Mouse (Mus musculus): ENCODE results near the gene Spem1. TPM values are rescaled to one million over a fixed set of nuclear protein-coding genes. Genes with fewer than 3 reads are reported as not detected.

The Spem1 gene
- polyA plus RNA-seq, 1 experiment from 2014 or later: not detected

- Histone ChIP-seq H3K4me3 (peak overlapping the region; percentile 72), H3K27me3 (ENCODE audit: low read depth, poor library complexity, severe bottlenecking) (peaks cover 53% of the 10 kb centered on the region), H3K9me3 (replicated peaks) (no peaks in the 10 kb centered on the region), H3K27ac (peak overlapping the region; percentile 80), H3K36me3 (peaks cover 24% of the 10 kb centered on the region), H3K4me1 (peaks cover 62% of the 10 kb centered on the region)
- 59% methylated on average over 8 of the region's 8 CpGs for WGBS
- DNase-seq (ENCODE audit: low spot score): no peak
Measured at GRCm38 (mm10) chr11:69833554-69833953, 11.6 kb upstream of the Spem1 start.

DNA sequence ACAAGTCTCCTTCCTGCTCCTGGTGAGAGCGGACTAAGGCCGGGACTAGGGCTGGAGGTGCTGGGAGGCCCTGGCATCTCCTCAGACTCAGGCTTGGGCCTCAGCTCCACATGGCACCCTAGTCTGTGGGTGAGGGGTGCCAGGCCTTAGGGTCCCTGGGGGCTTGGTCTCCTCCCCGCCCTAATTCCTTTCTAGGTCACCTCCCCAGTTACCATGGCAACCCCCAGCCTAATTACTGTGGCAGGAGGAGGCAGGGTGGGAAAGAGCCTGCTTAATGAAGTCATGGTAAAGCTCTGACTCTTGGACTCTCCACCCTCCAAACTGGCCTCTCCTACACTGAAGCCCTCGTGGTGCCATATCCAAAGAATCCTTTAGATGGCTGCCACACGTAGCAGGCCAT, 6.9 kb upstream of the Spem1 start:
- 75% methylated on average over 5 of the region's 5 CpGs for WGBS
- Histone ChIP-seq H3K9me3 (replicated peaks) (peaks cover 4% of the 10 kb centered on the region; the same call in 1 of the 2 replicates), H3K36me3 (peaks cover 61% of the 10 kb centered on the region), H3K27ac (peak overlapping the region; percentile 61), H3K4me3 (peak overlapping the region; percentile 15; the same call in 1 of the 2 replicates), H3K27me3 (ENCODE audit: low read depth, poor library complexity, severe bottlenecking) (peaks cover 20% of the 10 kb centered on the region), H3K4me1 (peaks cover 33% of the 10 kb centered on the region)
- DNase-seq (ENCODE audit: low spot score): no peak

GRCm38 (mm10) chr11:69823456-69823855, 1.5 kb upstream of the Spem1 start:
- Histone ChIP-seq H3K9me3 (replicated peaks) (peaks cover 4% of the 10 kb centered on the region; the same call in 1 of the 2 replicates), H3K4me1 (peaks cover 12% of the 10 kb centered on the region), H3K4me3 (no peak overlapping the region), H3K27me3 (ENCODE audit: low read depth, poor library complexity, severe bottlenecking) (no peaks in the 10 kb centered on the region), H3K36me3 (peaks cover 38% of the 10 kb centered on the region), H3K27ac (no peak overlapping the region)
- DNase-seq (ENCODE audit: low spot score): no peak
- WGBS: 82% methylated on average over 2 of the region's 2 CpGs

GRCm38 (mm10) chr11:69818871-69819270, 3.1 kb downstream of the Spem1 start:
- Histone ChIP-seq H3K27ac (no peak overlapping the region), H3K36me3 (no peaks in the 10 kb centered on the region), H3K9me3 (replicated peaks) (no peaks in the 10 kb centered on the region), H3K4me1 (peaks cover 4% of the 10 kb centered on the region; the same call in 1 of the 2 replicates), H3K4me3 (no peak overlapping the region), H3K27me3 (ENCODE audit: low read depth, poor library complexity, severe bottlenecking) (no peaks in the 10 kb centered on the region)
- DNase-seq (ENCODE audit: low spot score): no peak
- 89% methylated on average over 8 of the region's 8 CpGs for WGBS

DNA sequence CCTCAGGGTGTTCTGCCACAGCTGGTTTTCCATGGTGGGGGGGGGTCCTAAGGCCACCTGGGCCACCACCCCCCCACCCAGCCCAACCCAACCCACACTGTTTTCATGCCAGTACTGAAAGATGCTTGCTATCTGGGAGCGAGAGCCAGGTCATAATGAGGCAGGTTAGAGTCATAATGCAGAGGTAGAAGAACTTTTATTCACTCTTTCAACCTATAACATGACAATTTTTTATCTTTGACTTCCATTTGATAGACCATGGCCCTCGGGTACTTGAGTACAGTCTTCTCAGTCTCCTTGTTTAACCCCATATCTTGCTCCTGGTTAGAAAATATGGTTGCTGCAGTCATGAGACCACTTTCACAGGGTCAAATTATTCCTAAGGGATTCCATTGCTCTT, 3.6 kb downstream of the Spem1 start, which contains the start of gene Spem2:
TSS of gene Spem2 (minus strand) at position 101 of the 400 bp plus-strand sequence.
- no peaks in the 10 kb centered on the region for H3K27me3 ChIP-seq (ENCODE audit: low read depth, poor library complexity, severe bottlenecking)
- no peak for DNase-seq (ENCODE audit: low spot score)
- WGBS: 89% methylated on average over 2 of the region's 2 CpGs
- no peak within 1 kb of the TSS for H3K4me3 ChIP-seq
- H3K9me3 ChIP-seq (replicated peaks): no peaks in the 10 kb centered on the region
- no peaks in the 10 kb centered on the region for H3K36me3 ChIP-seq
- H3K27ac ChIP-seq: no peak within 1 kb of the TSS
- no peaks in the 10 kb centered on the region for H3K4me1 ChIP-seq

DNA sequence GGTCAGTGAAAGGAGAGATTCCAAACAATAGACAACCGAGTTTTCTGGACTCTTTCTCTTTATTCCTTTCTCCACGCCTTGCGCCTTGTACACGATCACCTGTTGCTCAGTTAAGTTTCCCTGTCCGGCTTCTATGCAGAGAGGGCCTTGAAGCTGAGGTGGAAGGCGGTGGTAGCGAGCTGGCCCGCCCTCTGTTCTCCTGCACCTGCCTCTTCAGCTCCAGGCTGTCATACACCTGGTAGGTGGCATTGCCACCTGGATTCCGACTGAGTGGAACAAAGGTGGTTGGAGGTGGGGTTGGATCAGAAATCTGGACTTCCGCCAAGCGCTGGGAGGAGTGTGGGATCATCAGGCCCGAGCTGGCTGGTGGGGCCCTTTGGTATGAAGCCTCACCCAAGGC, 5.5 kb downstream of the Spem1 start:
- no peak overlapping the region for H3K27ac ChIP-seq
- no peaks in the 10 kb centered on the region for H3K4me1 ChIP-seq
- H3K9me3 ChIP-seq (replicated peaks): no peaks in the 10 kb centered on the region
- H3K4me3 ChIP-seq: no peak overlapping the region
- no peaks in the 10 kb centered on the region for H3K27me3 ChIP-seq (ENCODE audit: low read depth, poor library complexity, severe bottlenecking)
- 95% methylated on average over 12 of the region's 12 CpGs for WGBS
- DNase-seq (ENCODE audit: low spot score): no peak
- H3K36me3 ChIP-seq: no peaks in the 10 kb centered on the region

- Histone ChIP-seq H3K9me3 (replicated peaks) (no peaks in the 10 kb centered on the region), H3K4me3 (no peak within 1 kb of the TSS), H3K27me3 (ENCODE audit: low read depth, poor library complexity, severe bottlenecking) (no peaks in the 10 kb centered on the region), H3K27ac (no peak within 1 kb of the TSS), H3K36me3 (no peaks in the 10 kb centered on the region), H3K4me1 (no peaks in the 10 kb centered on the region)
- 57% methylated on average over 10 of the region's 10 CpGs for WGBS
- DNase-seq (ENCODE audit: low spot score): no peak
Measured at GRCm38 (mm10) chr11:69815155-69815554, 6.8 kb downstream of the Spem1 start, which contains the start of gene Gm39566. Gm39566 (minus strand) TSS chr11:69815298.

DNA sequence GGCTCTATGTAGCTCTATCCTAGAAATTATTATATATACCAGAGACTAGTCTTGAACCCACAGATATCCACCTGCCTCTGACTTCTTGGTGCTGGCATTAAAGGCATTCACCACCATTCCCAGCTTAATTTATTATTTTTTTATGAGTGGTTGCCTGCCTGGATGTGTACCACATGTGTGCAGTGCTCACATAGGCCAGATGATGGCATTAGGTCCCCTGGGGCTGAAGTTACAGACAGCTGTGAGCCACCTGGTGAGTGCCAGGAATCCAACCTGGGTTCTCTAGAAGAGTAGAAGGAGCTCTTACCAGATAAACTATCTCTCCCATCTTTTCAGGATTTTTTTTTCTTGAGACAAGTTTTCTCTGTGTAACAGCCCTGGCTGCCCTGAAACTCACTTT, 11.7 kb downstream of the Spem1 start:
- Histone ChIP-seq H3K4me3 (no peak overlapping the region), H3K9me3 (replicated peaks) (no peaks in the 10 kb centered on the region), H3K4me1 (no peaks in the 10 kb centered on the region), H3K27ac (no peak overlapping the region), H3K27me3 (ENCODE audit: low read depth, poor library complexity, severe bottlenecking) (peaks cover 29% of the 10 kb centered on the region), H3K36me3 (no peaks in the 10 kb centered on the region)
- no peak for DNase-seq (ENCODE audit: low spot score)

DNA sequence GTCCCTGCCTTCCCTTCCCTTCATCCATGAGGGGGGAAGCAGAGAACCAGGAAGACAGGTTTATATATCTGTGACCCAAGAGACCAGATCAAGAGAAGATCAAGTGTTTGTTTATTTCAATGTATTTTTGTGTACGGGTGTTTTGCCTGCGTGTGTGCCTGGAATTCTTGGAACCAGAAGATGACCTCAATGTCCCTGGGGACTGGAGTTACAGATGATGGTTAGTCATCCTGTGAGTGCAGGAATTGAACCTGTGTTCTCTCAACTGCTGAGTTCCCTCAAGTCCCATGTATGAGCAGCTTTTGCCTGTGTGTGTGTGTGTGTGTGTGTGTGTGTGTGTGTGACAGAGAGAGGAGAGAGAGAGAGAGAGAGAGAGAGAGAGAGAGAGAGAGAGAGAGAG, 14.3 kb downstream of the Spem1 start:
- Histone ChIP-seq H3K4me3 (no peak overlapping the region), H3K27me3 (ENCODE audit: low read depth, poor library complexity, severe bottlenecking) (peaks cover 55% of the 10 kb centered on the region), H3K9me3 (replicated peaks) (no peaks in the 10 kb centered on the region), H3K4me1 (peaks cover 25% of the 10 kb centered on the region), H3K36me3 (no peaks in the 10 kb centered on the region), H3K27ac (no peak overlapping the region)
- WGBS: 84% methylated on average over 2 of the region's 2 CpGs
- DNase-seq (ENCODE audit: low spot score): no peak

DNA sequence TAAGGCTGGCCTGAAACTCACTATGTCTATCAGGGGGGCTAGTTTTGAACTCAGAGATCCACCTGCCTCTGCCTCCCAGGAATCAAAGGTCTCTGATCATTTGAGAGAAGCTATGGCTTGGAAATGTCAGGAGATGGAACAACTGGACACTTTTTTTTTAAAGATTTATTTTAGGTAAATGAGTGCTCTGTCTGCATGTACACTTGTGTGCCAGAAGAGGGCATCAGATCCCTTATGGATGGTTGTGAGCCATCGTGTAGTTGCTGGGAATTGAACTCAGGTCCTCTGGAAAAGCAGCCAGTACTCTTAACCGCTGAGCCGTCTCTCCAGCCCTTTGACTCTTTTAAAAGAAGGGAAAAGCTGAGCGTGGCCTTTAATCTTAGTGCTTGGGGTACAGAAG, 15.6 kb downstream of the Spem1 start:
- Histone ChIP-seq H3K36me3 (no peaks in the 10 kb centered on the region), H3K27me3 (ENCODE audit: low read depth, poor library complexity, severe bottlenecking) (peaks cover 68% of the 10 kb centered on the region), H3K9me3 (replicated peaks) (no peaks in the 10 kb centered on the region), H3K4me3 (no peak overlapping the region), H3K27ac (no peak overlapping the region), H3K4me1 (peaks cover 37% of the 10 kb centered on the region)
- no peak for DNase-seq (ENCODE audit: low spot score)
- WGBS: 77% methylated on average over 4 of the region's 4 CpGs

DNA sequence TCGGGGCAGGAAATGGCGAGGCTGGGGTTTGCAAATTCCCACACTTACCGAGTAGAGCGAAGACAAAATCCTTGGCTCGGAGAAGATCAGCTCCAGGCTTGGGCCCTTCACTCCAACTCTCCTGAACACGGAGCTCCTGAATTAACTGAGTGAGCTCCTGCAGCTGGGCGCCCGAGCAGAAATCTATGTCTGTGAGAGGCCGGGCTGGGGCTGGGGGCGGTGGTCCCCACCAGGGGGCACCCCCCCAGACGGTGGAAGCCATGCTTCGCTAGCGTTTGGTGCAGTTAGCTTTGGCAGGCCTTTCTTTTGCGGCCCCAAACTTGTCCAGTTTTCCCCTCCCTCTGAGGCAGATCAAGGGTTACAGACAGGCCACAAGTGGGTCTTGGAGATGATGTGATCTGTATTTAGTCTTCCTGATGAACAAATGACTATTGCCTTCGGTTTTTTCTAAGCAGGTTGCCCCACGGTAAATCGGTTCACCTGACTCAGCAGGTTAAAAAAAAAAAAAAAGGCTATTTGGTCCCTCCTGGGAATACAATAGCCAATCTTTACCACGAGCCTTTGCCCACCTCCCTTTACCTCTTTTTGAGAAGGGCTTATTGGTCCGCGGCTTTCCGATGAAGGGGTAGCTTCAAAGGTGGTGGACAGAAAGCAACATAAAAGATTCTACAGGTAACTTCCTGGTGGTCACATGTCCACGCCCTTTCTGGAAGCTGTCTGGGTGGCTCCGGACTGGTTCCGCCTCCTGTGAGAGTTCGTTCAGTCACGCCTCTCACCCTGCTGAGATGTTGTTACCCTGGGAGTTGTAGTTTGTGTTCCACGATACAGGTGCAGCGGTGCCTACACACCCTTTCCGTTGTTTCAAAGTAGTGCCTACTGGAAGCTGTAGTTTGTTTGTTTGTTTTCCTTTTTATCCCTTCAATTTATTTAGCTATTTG, 16.7 kb downstream of the Spem1 start, which contains the start of gene Tmem102:
TSS of gene Tmem102 (minus strand) at position 653 of the 938 bp plus-strand sequence.
- H3K27me3 ChIP-seq (ENCODE audit: low read depth, poor library complexity, severe bottlenecking): peaks cover 79% of the 10 kb centered on the region
- DNase-seq (ENCODE audit: low spot score): no peak
- no peaks in the 10 kb centered on the region for H3K36me3 ChIP-seq
- H3K9me3 ChIP-seq (replicated peaks): no peaks in the 10 kb centered on the region
- peaks cover 48% of the 10 kb centered on the region for H3K4me1 ChIP-seq
- peak within 1 kb of the TSS; percentile 62 for H3K4me3 ChIP-seq
- WGBS: 6% methylated on average over 29 of the region's 29 CpGs
- no peak within 1 kb of the TSS for H3K27ac ChIP-seq

GRCm38 (mm10) chr11:69804652-69804940, 17.4 kb downstream of the Spem1 start:
- H3K4me3 ChIP-seq: peak overlapping the region; percentile 62
- 5% methylated on average over 12 of the region's 12 CpGs for WGBS
- H3K9me3 ChIP-seq (replicated peaks): no peaks in the 10 kb centered on the region
- DNase-seq (ENCODE audit: low spot score): peak; percentile 43
- peaks cover 86% of the 10 kb centered on the region for H3K27me3 ChIP-seq (ENCODE audit: low read depth, poor library complexity, severe bottlenecking)
- no peak overlapping the region for H3K27ac ChIP-seq
- no peaks in the 10 kb centered on the region for H3K36me3 ChIP-seq
- peaks cover 54% of the 10 kb centered on the region for H3K4me1 ChIP-seq

DNA sequence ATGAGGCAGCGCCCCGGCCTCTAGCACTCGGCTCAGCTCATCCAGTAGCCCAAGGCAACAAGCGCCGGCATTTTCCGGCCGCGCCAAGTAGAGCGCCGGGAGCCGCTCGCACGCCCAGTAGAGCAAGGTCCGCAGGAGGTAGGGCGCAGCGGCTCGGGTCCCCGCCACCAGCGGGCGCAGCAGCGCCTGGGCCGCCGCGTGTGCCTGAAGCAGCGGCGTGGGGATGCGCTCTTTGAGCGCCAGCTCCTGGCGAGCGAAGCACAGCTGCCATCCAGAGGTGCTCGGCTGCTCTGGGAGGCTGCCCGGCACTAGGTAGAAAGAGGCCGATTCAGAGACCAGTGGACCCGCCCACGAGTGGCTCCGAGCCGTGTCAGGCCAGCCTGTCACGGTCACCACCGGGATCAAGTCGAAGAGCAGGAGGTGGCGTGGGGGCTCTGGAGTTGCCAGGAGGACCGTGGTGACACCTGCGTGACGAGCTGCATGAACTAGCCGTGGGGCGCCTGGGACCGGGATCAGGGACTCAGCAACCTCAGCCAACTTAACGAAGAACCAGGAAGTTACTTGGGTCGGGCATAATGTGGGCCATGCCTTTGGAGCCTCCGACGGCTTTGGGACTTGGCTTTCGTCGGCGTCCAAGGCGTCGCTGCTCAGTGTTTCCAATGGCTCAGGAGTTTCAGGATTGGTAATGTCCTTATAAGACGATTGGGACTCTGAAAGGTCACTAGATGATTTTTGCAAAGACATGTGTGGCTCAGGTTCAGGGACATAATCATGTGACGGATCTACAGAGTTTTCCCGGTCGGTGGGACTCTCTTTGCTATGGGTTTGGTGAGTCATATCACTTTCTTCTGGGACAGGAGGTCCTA, 18.0 kb downstream of the Spem1 start:
- Histone ChIP-seq H3K4me1 (peaks cover 60% of the 10 kb centered on the region), H3K9me3 (replicated peaks) (no peaks in the 10 kb centered on the region), H3K36me3 (no peaks in the 10 kb centered on the region), H3K4me3 (peak overlapping the region; percentile 62), H3K27me3 (ENCODE audit: low read depth, poor library complexity, severe bottlenecking) (peaks cover 91% of the 10 kb centered on the region), H3K27ac (peak overlapping the region; percentile 57)
- DNase-seq (ENCODE audit: low spot score): peak; percentile 78
- 1% methylated on average over 60 of the region's 60 CpGs for WGBS

All from limb, embryonic 10.5 days (tissue).